Mouse (Mus musculus): Measurements from ENCODE around the gene Gfm1. TPM values are rescaled to one million over a fixed set of nuclear protein-coding genes. Genes with fewer than 3 reads are reported as not detected.

Gfm1 gene
- 10 to 100 TPM; 47.8 to 58.4 TPM for total RNA-seq (2021)

- DNase-seq, result peak; percentile 83 to 87
Measured at GRCm38 (mm10) chr3:67429999-67430380, at the start of gene Gfm1. Gene Gfm1 (plus strand): TSS chr3:67430096.

GRCm38 (mm10) chr3:67429338-67429998, 428 bp upstream of the Gfm1 start:
- no peak for DNase-seq

GRCm38 (mm10) chr3:67434011-67434410, 4.1 kb downstream of the Gfm1 start:
- no peak for DNase-seq

GRCm38 (mm10) chr3:67447143-67447542, 17.2 kb downstream of the Gfm1 start:
- no peak for DNase-seq

GRCm38 (mm10) chr3:67449660-67450059, 19.8 kb downstream of the Gfm1 start:
- DNase-seq, result peak in 1 of 2 experiments; percentile 47

GRCm38 (mm10) chr3:67450601-67451210, 20.8 kb downstream of the Gfm1 start:
- DNase-seq, result no peak

- DNase-seq, result no peak
Measured at GRCm38 (mm10) chr3:67459881-67460280, 30.0 kb downstream of the Gfm1 start.

GRCm38 (mm10) chr3:67462015-67462414, 32.1 kb downstream of the Gfm1 start:
- DNase-seq, result no peak

GRCm38 (mm10) chr3:67462578-67462977, 32.7 kb downstream of the Gfm1 start:
- DNase-seq, result no peak

- no peak for DNase-seq
Measured at GRCm38 (mm10) chr3:67463001-67463400, 33.1 kb downstream of the Gfm1 start.

GRCm38 (mm10) chr3:67463450-67464372, 33.8 kb downstream of the Gfm1 start, which contains the start of gene Lxn:
Gene Lxn (minus strand): TSS chr3:67463926.
- DNase-seq, result peak; percentile 57 to 63

- DNase-seq, result no peak
Measured at GRCm38 (mm10) chr3:67466576-67466975, 36.7 kb downstream of the Gfm1 start.

- no peak for DNase-seq
Measured at GRCm38 (mm10) chr3:67467281-67467680, 37.4 kb downstream of the Gfm1 start.

- DNase-seq, result no peak
Measured at GRCm38 (mm10) chr3:67471408-67472127, 41.7 kb downstream of the Gfm1 start.

GRCm38 (mm10) chr3:67473438-67473837, 43.5 kb downstream of the Gfm1 start:
- no peak for DNase-seq

GRCm38 (mm10) chr3:67479806-67480205, 49.9 kb downstream of the Gfm1 start:
- no peak for DNase-seq

- DNase-seq, result no peak
Measured at GRCm38 (mm10) chr3:67482400-67482799, 52.5 kb downstream of the Gfm1 start.

GRCm38 (mm10) chr3:67485233-67485632, 55.3 kb downstream of the Gfm1 start:
- no peak for DNase-seq

GRCm38 (mm10) chr3:67490156-67490555, 60.3 kb downstream of the Gfm1 start:
- no peak for DNase-seq

GRCm38 (mm10) chr3:67492086-67492869, 62.4 kb downstream of the Gfm1 start:
- no peak for DNase-seq

GRCm38 (mm10) chr3:67493132-67493531, 63.2 kb downstream of the Gfm1 start:
- peak in 1 of 2 experiments; percentile 16 for DNase-seq

- DNase-seq, result no peak
Measured at GRCm38 (mm10) chr3:67496310-67496709, 66.4 kb downstream of the Gfm1 start.

Measured in layer of hippocampus, postnatal 36 days (tissue).